Mouse (Mus musculus) spleen, adult 18-20 months (tissue): ENCODE results near the gene Carm1.
"Not testable (repeated sequence)": the region's sequence is repeated elsewhere in the genome, so short reads cannot be mapped to it uniquely, and the experiment has no call there.

Experiments
- DNase-seq, 2 experiments: peaks; one replicate each; pipeline ENCODE4 v3.0.0; 2022; ENCODE audit warnings: mixed read lengths in 2 of 2

Gene Carm1

GRCm38 (mm10) chr9:21546789-21547074 lies at the start of gene Carm1:
Gene Carm1, plus strand, starts transcription at chr9:21546894.
- peak in 1 of 2 experiments; percentile 63 for DNase-seq

GRCm38 (mm10) chr9:21497050-21497542 lies 49.6 kb upstream of the Carm1 start:
- DNase-seq: no peak

GRCm38 (mm10) chr9:21497664-21498063 lies 49.0 kb upstream of the Carm1 start:
- no peak for DNase-seq

- no peak for DNase-seq
Measured at GRCm38 (mm10) chr9:21498284-21498902, 48.3 kb upstream of the Carm1 start.

GRCm38 (mm10) chr9:21503352-21503751 lies 43.3 kb upstream of the Carm1 start:
- no peak for DNase-seq

- no peak for DNase-seq
Measured at GRCm38 (mm10) chr9:21505767-21506166, 40.9 kb upstream of the Carm1 start.

- no peak for DNase-seq
Measured at GRCm38 (mm10) chr9:21507753-21508430, 38.8 kb upstream of the Carm1 start.

GRCm38 (mm10) chr9:21508871-21509404 lies 37.8 kb upstream of the Carm1 start:
- DNase-seq: no peak

GRCm38 (mm10) chr9:21509772-21510688 lies 36.7 kb upstream of the Carm1 start, which contains the start of gene Tmed1:
Gene Tmed1, minus strand, starts transcription at chr9:21510252.
- DNase-seq: peak; percentile 90 to 95

- DNase-seq: no peak
Measured at GRCm38 (mm10) chr9:21510689-21511015, 36.0 kb upstream of the Carm1 start.

- no peak for DNase-seq
Measured at GRCm38 (mm10) chr9:21511052-21511451, 35.6 kb upstream of the Carm1 start.

- DNase-seq: no peak
Measured at GRCm38 (mm10) chr9:21513466-21513865, 33.2 kb upstream of the Carm1 start.

- DNase-seq: no peak
Measured at GRCm38 (mm10) chr9:21517947-21518495, 28.7 kb upstream of the Carm1 start.

- DNase-seq: not testable (repeated sequence)
Measured at GRCm38 (mm10) chr9:21518690-21519089, 28.0 kb upstream of the Carm1 start.

- DNase-seq: no peak
Measured at GRCm38 (mm10) chr9:21525142-21525936, 21.4 kb upstream of the Carm1 start.

GRCm38 (mm10) chr9:21525937-21526633 lies 20.6 kb upstream of the Carm1 start, which contains the start of gene AB124611:
Gene AB124611, plus strand, starts transcription at chr9:21526176.
- DNase-seq: peak; percentile 63 to 68

GRCm38 (mm10) chr9:21526634-21526944 lies 20.1 kb upstream of the Carm1 start:
- DNase-seq: no peak

GRCm38 (mm10) chr9:21527100-21527801 lies 19.4 kb upstream of the Carm1 start:
- DNase-seq: no peak

GRCm38 (mm10) chr9:21527917-21528324 lies 18.8 kb upstream of the Carm1 start:
- no peak for DNase-seq

GRCm38 (mm10) chr9:21536501-21536900 lies 10.2 kb upstream of the Carm1 start:
- no peak for DNase-seq

GRCm38 (mm10) chr9:21537009-21537408 lies 9.7 kb upstream of the Carm1 start:
- no peak for DNase-seq
